Mouse (Mus musculus): Measurements from ENCODE around the gene Panx1. TPM values are rescaled to one million over a fixed set of nuclear protein-coding genes. Genes with fewer than 3 reads are reported as not detected.
A peak's percentile ranks its signal among the peaks of the same experiment; 100 is the strongest.

Panx1 gene
- total and polyA plus RNA-seq, 2 experiments from 2014 or later, result 2.4 to 11.2 TPM

DNA sequence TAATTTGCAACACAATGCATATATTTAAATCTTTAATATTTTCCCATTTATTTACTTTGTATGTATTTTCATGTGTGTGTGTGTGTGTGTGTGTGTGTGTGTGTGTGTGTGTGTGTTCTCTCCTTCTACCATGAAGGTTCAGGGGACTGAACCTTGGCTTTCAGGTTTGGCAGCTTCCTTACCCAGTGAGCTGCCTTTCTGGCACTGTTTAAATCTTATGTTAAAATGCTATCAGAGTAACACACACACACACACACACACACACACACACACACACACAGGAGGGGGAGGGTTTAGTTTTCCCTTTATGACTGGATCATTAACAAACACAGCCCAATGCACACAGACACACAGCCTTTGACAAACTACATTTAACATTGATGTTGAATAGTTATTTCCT, 8.0 kb downstream of the Panx1 start:
- no peaks in the 10 kb centered on the region for H3K9me3 ChIP-seq (replicated peaks; ENCODE audit: control insufficient read depth, low read length)
- no peak overlapping the region for H3K9ac ChIP-seq (replicated peaks; ENCODE audit: low read depth, low read length)
- H3K4me2 ChIP-seq (ENCODE audit: low read depth, low read length), result no peak overlapping the region
- DNase-seq (ENCODE audit: low spot score), result no peak
- TF ChIP-seq EP300 (IDR thresholded peaks at IDR 0.05; ENCODE audit: low read depth) (no peak), CTCF (IDR thresholded peaks at IDR 0.05; ENCODE audit: low read depth) (no peak)
- no peak overlapping the region for H3K4me3 ChIP-seq (ENCODE audit: low read depth, low read length)
- no peak overlapping the region for H3K27ac ChIP-seq (ENCODE audit: low read depth)
- H3K4me1 ChIP-seq (ENCODE audit: control insufficient read depth, insufficient read depth), result no peaks in the 10 kb centered on the region
- H3K27me3 ChIP-seq (ENCODE audit: control insufficient read depth, insufficient read depth, low read length), result no peaks in the 10 kb centered on the region
- no peaks in the 10 kb centered on the region for H3K36me3 ChIP-seq (replicated peaks; ENCODE audit: control insufficient read depth, insufficient read depth, low read length)
- ATAC-seq (ENCODE audit: insufficient read depth, low read depth), result no peak

DNA sequence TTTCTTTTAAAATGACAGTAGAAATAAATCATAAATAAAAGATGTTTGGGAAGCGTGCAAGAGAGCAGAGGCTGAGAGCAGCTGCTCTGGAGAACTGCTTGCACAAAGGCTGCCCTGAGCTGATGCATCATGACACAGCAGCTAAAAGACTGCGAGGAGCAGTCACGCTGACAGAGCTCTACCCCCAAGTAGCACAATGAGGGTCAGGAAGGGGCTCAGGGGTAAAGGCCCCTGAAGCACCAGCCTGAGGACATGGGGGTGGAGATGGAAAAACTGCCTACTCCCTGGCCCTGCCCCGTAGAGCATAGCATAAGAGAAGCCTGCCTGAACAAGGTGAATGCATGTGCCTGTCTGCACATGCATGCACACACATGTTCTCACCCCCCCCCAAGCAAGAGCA, 8.5 kb downstream of the Panx1 start:
- Histone ChIP-seq H3K4me1 (ENCODE audit: control insufficient read depth, insufficient read depth) (no peaks in the 10 kb centered on the region), H3K27me3 (ENCODE audit: control insufficient read depth, insufficient read depth, low read length) (no peaks in the 10 kb centered on the region), H3K9ac (replicated peaks; ENCODE audit: low read depth, low read length) (no peak overlapping the region), H3K27ac (ENCODE audit: low read depth) (no peak overlapping the region), H3K36me3 (replicated peaks; ENCODE audit: control insufficient read depth, insufficient read depth, low read length) (no peaks in the 10 kb centered on the region), H3K4me3 (ENCODE audit: low read depth, low read length) (no peak overlapping the region), H3K4me2 (ENCODE audit: low read depth, low read length) (no peak overlapping the region), H3K9me3 (replicated peaks; ENCODE audit: control insufficient read depth, low read length) (no peaks in the 10 kb centered on the region)
- no peak for ATAC-seq (ENCODE audit: insufficient read depth, low read depth)
- WGBS, result 65% methylated on average over 4 of the region's 4 CpGs
- no peak for TF ChIP-seq CTCF (IDR thresholded peaks at IDR 0.05; ENCODE audit: low read depth)
- no peak for TF ChIP-seq EP300 (IDR thresholded peaks at IDR 0.05; ENCODE audit: low read depth)
- no peak for DNase-seq (ENCODE audit: low spot score)

DNA sequence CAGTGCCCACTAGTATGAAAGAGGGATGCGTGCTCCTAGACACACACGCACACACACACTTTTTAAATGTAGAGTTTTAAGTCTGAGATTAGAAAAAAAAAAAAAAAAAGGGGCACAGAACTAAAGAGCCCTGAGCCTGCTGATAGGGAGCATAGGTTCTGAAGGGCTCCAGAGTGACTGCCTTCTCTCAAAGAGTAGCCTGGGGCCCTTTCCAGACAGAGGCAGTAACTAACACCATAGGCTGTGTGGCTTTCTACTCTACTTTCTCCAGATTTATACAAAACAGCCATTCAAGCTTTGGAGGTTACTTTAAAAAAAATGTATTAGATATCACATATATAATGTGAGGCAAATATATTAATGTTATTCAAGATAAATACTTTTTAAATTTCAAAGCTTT, 8.9 kb downstream of the Panx1 start:
- Histone ChIP-seq H3K9me3 (replicated peaks; ENCODE audit: control insufficient read depth, low read length) (no peaks in the 10 kb centered on the region), H3K27me3 (ENCODE audit: control insufficient read depth, insufficient read depth, low read length) (no peaks in the 10 kb centered on the region), H3K9ac (replicated peaks; ENCODE audit: low read depth, low read length) (no peak overlapping the region), H3K36me3 (replicated peaks; ENCODE audit: control insufficient read depth, insufficient read depth, low read length) (no peaks in the 10 kb centered on the region), H3K4me2 (ENCODE audit: low read depth, low read length) (no peak overlapping the region), H3K4me1 (ENCODE audit: control insufficient read depth, insufficient read depth) (no peaks in the 10 kb centered on the region), H3K27ac (ENCODE audit: low read depth) (no peak overlapping the region), H3K4me3 (ENCODE audit: low read depth, low read length) (no peak overlapping the region)
- ATAC-seq (ENCODE audit: insufficient read depth, low read depth) (no peak), DNase-seq (ENCODE audit: low spot score) (no peak)
- TF ChIP-seq EP300 (IDR thresholded peaks at IDR 0.05; ENCODE audit: low read depth) (no peak), CTCF (IDR thresholded peaks at IDR 0.05; ENCODE audit: low read depth) (no peak)
- WGBS, result 88% methylated on average over 2 of the region's 2 CpGs

DNA sequence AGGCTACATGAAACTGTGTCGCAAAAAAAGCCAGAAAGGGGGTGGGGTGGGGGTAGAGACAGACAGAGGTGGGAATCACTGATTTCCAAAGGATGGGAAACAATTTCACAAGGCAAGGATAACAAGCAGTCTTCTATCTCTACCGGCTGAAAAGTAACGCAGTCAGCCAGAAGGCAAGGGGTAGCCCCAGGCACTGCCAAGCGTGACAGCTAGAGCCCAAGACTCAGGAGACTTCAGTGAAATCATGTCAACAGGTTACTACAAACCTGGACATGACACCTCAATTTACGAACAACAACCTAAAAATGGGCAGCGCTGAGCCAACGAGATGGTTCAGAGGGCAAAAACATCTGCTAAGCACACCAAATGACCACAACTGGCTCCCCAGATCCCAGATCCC, 9.3 kb downstream of the Panx1 start:
- Histone ChIP-seq H3K4me2 (ENCODE audit: low read depth, low read length) (no peak overlapping the region), H3K9ac (replicated peaks; ENCODE audit: low read depth, low read length) (no peak overlapping the region), H3K27ac (ENCODE audit: low read depth) (no peak overlapping the region), H3K27me3 (ENCODE audit: control insufficient read depth, insufficient read depth, low read length) (no peaks in the 10 kb centered on the region), H3K36me3 (replicated peaks; ENCODE audit: control insufficient read depth, insufficient read depth, low read length) (no peaks in the 10 kb centered on the region), H3K9me3 (replicated peaks; ENCODE audit: control insufficient read depth, low read length) (no peaks in the 10 kb centered on the region), H3K4me1 (ENCODE audit: control insufficient read depth, insufficient read depth) (no peaks in the 10 kb centered on the region), H3K4me3 (ENCODE audit: low read depth, low read length) (no peak overlapping the region)
- TF ChIP-seq CTCF (IDR thresholded peaks at IDR 0.05; ENCODE audit: low read depth) (no peak), EP300 (IDR thresholded peaks at IDR 0.05; ENCODE audit: low read depth) (no peak)
- no peak for ATAC-seq (ENCODE audit: insufficient read depth, low read depth)
- 91% methylated on average over 7 of the region's 7 CpGs for WGBS
- DNase-seq (ENCODE audit: low spot score), result no peak

DNA sequence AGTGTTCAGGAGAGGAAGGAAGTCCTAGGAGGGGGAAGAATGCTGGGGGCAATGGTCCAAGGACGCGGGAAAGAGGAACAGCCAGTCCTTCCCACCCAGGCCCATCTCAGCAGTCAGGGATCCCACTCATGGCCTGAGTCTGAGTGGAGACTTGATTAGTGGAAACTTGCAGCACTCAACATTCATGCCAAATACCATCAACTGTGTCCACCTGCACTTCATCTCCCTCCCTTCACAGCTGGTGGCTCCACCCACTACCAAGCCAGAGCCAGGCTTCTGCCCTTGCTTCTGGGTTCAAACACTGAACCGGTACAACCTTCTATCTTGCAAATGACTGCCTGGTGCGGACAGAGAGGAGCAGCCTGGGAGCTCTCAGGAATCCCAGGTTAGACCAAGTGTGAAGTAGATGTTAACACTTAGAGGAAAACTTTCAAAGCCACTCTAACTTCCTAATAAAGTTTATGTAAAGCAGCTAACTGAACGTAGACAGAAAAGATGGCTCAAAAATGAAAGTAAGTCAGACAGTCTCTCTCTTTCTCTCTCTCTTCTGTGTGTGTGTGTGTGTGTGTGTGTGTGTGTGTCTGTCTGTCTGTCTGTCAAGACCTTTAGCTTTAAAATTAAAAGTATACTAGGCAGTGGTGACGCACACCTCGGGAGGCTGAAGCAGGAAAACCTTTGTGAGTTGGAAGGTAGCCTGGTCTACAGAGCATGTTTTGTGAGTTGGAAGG, 10.6 kb downstream of the Panx1 start:
- DNase-seq (ENCODE audit: low spot score) (no peak), ATAC-seq (ENCODE audit: insufficient read depth, low read depth) (peak; percentile 21; the same call in 1 of the 2 replicates)
- 59% methylated on average over 7 of the region's 7 CpGs for WGBS
- H3K27me3 ChIP-seq (ENCODE audit: control insufficient read depth, insufficient read depth, low read length), result no peaks in the 10 kb centered on the region
- H3K4me1 ChIP-seq (ENCODE audit: control insufficient read depth, insufficient read depth), result no peaks in the 10 kb centered on the region
- TF ChIP-seq EP300 (IDR thresholded peaks at IDR 0.05; ENCODE audit: low read depth), result no peak
- no peak for TF ChIP-seq CTCF (IDR thresholded peaks at IDR 0.05; ENCODE audit: low read depth)
- no peak overlapping the region for H3K27ac ChIP-seq (ENCODE audit: low read depth)
- H3K4me2 ChIP-seq (ENCODE audit: low read depth, low read length), result no peak overlapping the region
- no peaks in the 10 kb centered on the region for H3K36me3 ChIP-seq (replicated peaks; ENCODE audit: control insufficient read depth, insufficient read depth, low read length)
- no peaks in the 10 kb centered on the region for H3K9me3 ChIP-seq (replicated peaks; ENCODE audit: control insufficient read depth, low read length)
- no peak overlapping the region for H3K9ac ChIP-seq (replicated peaks; ENCODE audit: low read depth, low read length)
- H3K4me3 ChIP-seq (ENCODE audit: low read depth, low read length), result no peak overlapping the region

DNA sequence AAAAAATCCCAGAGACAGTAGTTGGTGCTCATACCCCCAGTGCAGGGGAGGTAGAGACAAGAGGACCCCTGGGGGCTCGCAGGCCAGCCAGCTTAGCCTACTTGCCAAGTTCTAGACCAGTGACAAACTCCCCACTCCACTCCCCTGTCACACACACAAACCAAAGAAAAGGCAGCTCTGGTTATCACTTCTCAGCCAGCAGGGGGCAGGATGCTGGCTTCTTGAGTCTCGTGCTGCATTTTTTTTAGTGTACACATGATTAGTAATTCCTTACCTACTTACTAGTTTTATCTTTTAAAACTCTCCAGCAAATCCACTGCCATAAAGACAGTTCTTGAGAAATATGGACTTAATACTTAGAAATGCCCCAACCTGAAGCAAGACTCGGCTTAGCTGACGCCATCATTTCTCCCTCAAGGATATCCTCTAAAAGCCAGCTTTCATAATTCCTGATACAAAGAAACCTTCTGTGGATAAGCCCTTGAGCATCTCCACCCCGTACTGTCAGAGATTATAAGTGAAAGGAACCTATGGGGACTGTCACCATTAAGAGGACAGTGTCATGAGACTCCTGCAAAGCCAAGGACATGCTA, 11.6 kb downstream of the Panx1 start:
- Histone ChIP-seq H3K27ac (ENCODE audit: low read depth) (no peak overlapping the region), H3K4me3 (ENCODE audit: low read depth, low read length) (no peak overlapping the region), H3K9me3 (replicated peaks; ENCODE audit: control insufficient read depth, low read length) (no peaks in the 10 kb centered on the region), H3K36me3 (replicated peaks; ENCODE audit: control insufficient read depth, insufficient read depth, low read length) (no peaks in the 10 kb centered on the region), H3K9ac (replicated peaks; ENCODE audit: low read depth, low read length) (no peak overlapping the region), H3K4me1 (ENCODE audit: control insufficient read depth, insufficient read depth) (no peaks in the 10 kb centered on the region), H3K27me3 (ENCODE audit: control insufficient read depth, insufficient read depth, low read length) (no peaks in the 10 kb centered on the region), H3K4me2 (ENCODE audit: low read depth, low read length) (no peak overlapping the region)
- DNase-seq (ENCODE audit: low spot score), result no peak
- TF ChIP-seq EP300 (IDR thresholded peaks at IDR 0.05; ENCODE audit: low read depth) (no peak), CTCF (IDR thresholded peaks at IDR 0.05; ENCODE audit: low read depth) (peak; percentile 63)
- 61% methylated on average over 5 of the region's 5 CpGs for WGBS
- no peak for ATAC-seq (ENCODE audit: insufficient read depth, low read depth)
